Comparison of ENCODE assay signal across 15 mouse cellular contexts in genomic region chr2:19704272-19704671, GRCm38 (mm10). TPM values are rescaled to one million over a fixed set of nuclear protein-coding genes. Genes with fewer than 3 reads are reported as not detected.
DNase-seq lines count a peak whose midpoint lies in the region; ATAC-seq and TF ChIP-seq lines count a peak whose summit lies in the region.
"Had no signal": no experiment of that assay in that cellular context is flagged by ENCODE, and none has a peak within 500 bp of the region (broad histone marks: within the 10 kb centered on the region; RNA-seq: fewer than 3 reads in every experiment).

No protein-coding gene starts in this region.

- intact Hi-C loops in heart, adult 2 months (cut with DNase I): loop anchor here (5.0 kb wide), 1 partner anchor 42 kb away; no protein-coding TSS in a partner anchor

- no peak for TF ChIP-seq EP300 in heart, adult 2 months (IDR thresholded peaks at IDR 0.05; ENCODE audit: insufficient read depth, low read depth, low read length)
- TF ChIP-seq EP300 in heart, postnatal 0 days (IDR thresholded peaks at IDR 0.05; ENCODE audit: low read depth): no peak

- H3K36me3 ChIP-seq in kidney, embryonic 14.5 days (ENCODE audit: control insufficient read depth, insufficient read depth, low read length): no peaks in the 10 kb centered on the region
- H3K36me3 ChIP-seq in heart, adult 2 months (ENCODE audit: control insufficient read depth, insufficient read depth, low read length): peaks cover 3% of the 10 kb centered on the region; the same call in 1 of the 2 replicates
- no peaks in the 10 kb centered on the region for H3K36me3 ChIP-seq in heart, postnatal 0 days (replicated peaks; ENCODE audit: control insufficient read depth, insufficient read depth, low read length)
- H3K36me3 ChIP-seq in thymus, adult 2 months (ENCODE audit: control insufficient read depth, insufficient read depth, low read length): no peaks in the 10 kb centered on the region
- H3K36me3 ChIP-seq: limb, embryonic 13.5 days; stomach, embryonic 15.5 days had no signal

- H3K4me2 ChIP-seq in kidney, embryonic 14.5 days (replicated peaks; ENCODE audit: low read depth, low read length): no peak overlapping the region
- H3K4me2 ChIP-seq in heart, postnatal 0 days (ENCODE audit: low read depth, low read length): no peak overlapping the region
- H3K4me2 ChIP-seq: limb, embryonic 13.5 days; stomach, embryonic 15.5 days had no signal

- H3K79me2 ChIP-seq in heart, adult 2 months (replicated peaks; ENCODE audit: control insufficient read depth, insufficient read depth, low read length): no peaks in the 10 kb centered on the region

- peak; percentile 46 for DNase-seq in kidney, postnatal 14 days
- DNase-seq in adipocyte (ENCODE audit: low spot score): peak; percentile 54
- DNase-seq in heart, adult 2 months: no peak
- peak; percentile 70 for DNase-seq in heart, postnatal 0 days (ENCODE audit: low spot score)
- no peak for DNase-seq in thymus, adult 2 months
- no peak for DNase-seq in spleen, adult 12 weeks (ENCODE audit: low spot score)
- DNase-seq in embryo, embryonic 10.5 days (ENCODE audit: low spot score): no peak
- DNase-seq: embryo, embryonic 11 days; liver, postnatal 0 days; midbrain, embryonic 14.5 days had no signal

- H3K4me3 ChIP-seq in kidney, embryonic 14.5 days (ENCODE audit: low read length): no peak overlapping the region
- H3K4me3 ChIP-seq in heart, adult 2 months: no peak overlapping the region
- no peak overlapping the region for H3K4me3 ChIP-seq in heart, postnatal 0 days (ENCODE audit: low read depth, low read length)
- H3K4me3 ChIP-seq in thymus, adult 2 months (ENCODE audit: control insufficient read depth, insufficient read depth, low read length): no peak overlapping the region
- H3K4me3 ChIP-seq: erythroblast, embryonic 14.5 days; limb, embryonic 13.5 days; stomach, embryonic 15.5 days had no signal

- no peak for TF ChIP-seq POLR2A in heart, adult 2 months (IDR thresholded peaks at IDR 0.05; ENCODE audit: insufficient read depth, low read depth, low read length)
- no peak for TF ChIP-seq POLR2A in thymus, adult 2 months (IDR thresholded peaks at IDR 0.05; ENCODE audit: control insufficient read depth, extremely low read depth, insufficient read depth, low read length, poor library complexity)

- no peak for ATAC-seq in kidney, embryonic 14.5 days (ENCODE audit: low FRiP score, low TSS enrichment)
- ATAC-seq in heart, postnatal 0 days (ENCODE audit: insufficient read depth, low read depth): peak; percentile 64
- ATAC-seq: liver, postnatal 0 days; Patski had no signal

- H3K27ac ChIP-seq in kidney, embryonic 14.5 days (ENCODE audit: low read depth, low read length): no peak overlapping the region
- peak overlapping the region; percentile 89 for H3K27ac ChIP-seq in heart, adult 2 months
- peak overlapping the region; percentile 68 for H3K27ac ChIP-seq in heart, postnatal 0 days (ENCODE audit: low read depth)
- no peak overlapping the region for H3K27ac ChIP-seq in thymus, adult 2 months (ENCODE audit: control insufficient read depth, insufficient read depth, low read length)
- H3K27ac ChIP-seq: limb, embryonic 13.5 days; stomach, embryonic 15.5 days had no signal

- no peak overlapping the region for H3K9ac ChIP-seq in kidney, embryonic 14.5 days (ENCODE audit: low read depth, low read length)
- H3K9ac ChIP-seq in heart, adult 2 months (ENCODE audit: low read depth, low read length): no peak overlapping the region
- no peak overlapping the region for H3K9ac ChIP-seq in heart, postnatal 0 days (replicated peaks; ENCODE audit: low read depth, low read length)
- H3K9ac ChIP-seq: limb, embryonic 13.5 days; liver, postnatal 0 days; stomach, embryonic 15.5 days had no signal

- H3K9me3 ChIP-seq in kidney, embryonic 14.5 days (ENCODE audit: control insufficient read depth, low read length): no peaks in the 10 kb centered on the region
- H3K9me3 ChIP-seq in heart, postnatal 0 days (replicated peaks; ENCODE audit: control insufficient read depth, low read length): no peaks in the 10 kb centered on the region
- H3K9me3 ChIP-seq: limb, embryonic 13.5 days; stomach, embryonic 15.5 days had no signal

- H3K4me1 ChIP-seq in kidney, embryonic 14.5 days (ENCODE audit: control insufficient read depth, insufficient read depth, low read length): no peaks in the 10 kb centered on the region
- H3K4me1 ChIP-seq in heart, adult 2 months (ENCODE audit: control insufficient read depth, insufficient read depth, low read length): no peaks in the 10 kb centered on the region; the same call in none of the 2 replicates
- peaks cover 9% of the 10 kb centered on the region; the same call in 1 of the 2 replicates for H3K4me1 ChIP-seq in heart, postnatal 0 days (ENCODE audit: control insufficient read depth, insufficient read depth)
- no peaks in the 10 kb centered on the region for H3K4me1 ChIP-seq in thymus, adult 2 months (replicated peaks; ENCODE audit: control insufficient read depth, insufficient read depth, low read length)
- H3K4me1 ChIP-seq: limb, embryonic 13.5 days; stomach, embryonic 15.5 days had no signal

- H3K27me3 ChIP-seq in kidney, embryonic 14.5 days (ENCODE audit: control insufficient read depth, insufficient read depth, low read length): no peaks in the 10 kb centered on the region
- H3K27me3 ChIP-seq in heart, adult 2 months (ENCODE audit: control insufficient read depth, insufficient read depth, low read length): no peaks in the 10 kb centered on the region
- no peaks in the 10 kb centered on the region for H3K27me3 ChIP-seq in heart, postnatal 0 days (ENCODE audit: control insufficient read depth, insufficient read depth, low read length)
- H3K27me3 ChIP-seq in thymus, adult 2 months (ENCODE audit: control insufficient read depth, insufficient read depth, low read length): no peaks in the 10 kb centered on the region
- H3K27me3 ChIP-seq: limb, embryonic 13.5 days; Patski; stomach, embryonic 15.5 days had no signal

- no peak for TF ChIP-seq CTCF in heart, adult 2 months (IDR thresholded peaks at IDR 0.05)
- no peak for TF ChIP-seq CTCF in heart, postnatal 0 days (IDR thresholded peaks at IDR 0.05; ENCODE audit: low read depth)
- TF ChIP-seq CTCF in thymus, adult 2 months (IDR thresholded peaks at IDR 0.05; ENCODE audit: borderline replicate concordance, control insufficient read depth, extremely low read depth, insufficient read depth, low read length, poor library complexity): no peak

RNA-seq across cellular contexts. Expression of gene Otud1, which starts 46.7 kb away (rescaled TPM):
- polyA plus RNA-seq in kidney, embryonic 14.5 days (2014; fragmentation: Nextera tagmentation; extraction: Ambion mirVana): 1.9 TPM in 2 replicates
- total RNA-seq in heart, adult 2 months (2021): 10 to 100 TPM; 22.6 to 27.6 TPM
- polyA plus RNA-seq in heart, adult 2 months (2012; rRNA removed): 5.0 and 5.7 TPM in 2 replicates
- 10.6 and 38.4 TPM in 2 replicates for total RNA-seq in heart, postnatal 0 days (2014; rRNA removed; ENCODE audit: low replicate concordance)
- polyA plus RNA-seq in heart, postnatal 0 days (2015; fragmentation: Nextera tagmentation; extraction: Ambion mirVana): 4.4 and 5.6 TPM in 2 replicates
- 16.1 and 33.1 TPM in 2 replicates for polyA plus RNA-seq in thymus, adult 2 months (2012; rRNA removed)

Comparison
In these comparisons a context has a peak if more than half of its experiments do, and no peak if none do; other contexts are left out.
1. DNase-seq: peak in kidney, postnatal 14 days (single experiment), adipocyte (single experiment) and heart, postnatal 0 days (single experiment); none in heart, adult 2 months (0 of 2), thymus, adult 2 months (single experiment), spleen, adult 12 weeks (single experiment) and embryo, embryonic 10.5 days (single experiment).
2. H3K27ac ChIP-seq: peak in heart, adult 2 months (single experiment) and heart, postnatal 0 days (single experiment); none in kidney, embryonic 14.5 days (single experiment) and thymus, adult 2 months (single experiment).